Mouse (Mus musculus) urinary bladder, postnatal 25 days (tissue): ENCODE results near the gene Cxcr2.
"Not testable (repeated sequence)": the region's sequence is repeated elsewhere in the genome, so short reads cannot be mapped to it uniquely, and the experiment has no call there.

Experiments
- DNase-seq: peaks from one replicate; pipeline ENCODE4 v3.0.0; 2022; ENCODE audit warnings: low spot score

Gene Cxcr2

DNA sequence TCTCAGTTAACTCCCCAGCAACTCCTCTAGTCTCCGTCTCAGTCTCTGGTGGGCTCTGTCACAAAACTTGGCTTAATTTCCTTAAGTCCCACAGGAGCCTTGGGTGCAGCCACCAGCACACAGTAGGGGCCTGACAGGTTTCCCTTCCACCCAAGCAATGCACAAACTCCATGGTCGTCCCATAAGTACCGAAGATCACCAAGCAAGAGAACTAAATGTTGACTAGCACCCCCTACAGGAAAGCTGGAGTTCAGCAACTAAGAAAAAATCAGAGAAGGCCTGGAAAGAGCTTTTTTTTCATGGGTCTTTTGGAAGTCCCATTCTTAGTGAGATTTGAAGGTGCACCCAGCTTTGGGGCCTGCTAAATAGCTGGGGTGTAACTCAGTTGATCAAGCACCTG is 14.4 kb upstream of the Cxcr2 start:
- no peak for DNase-seq

DNA sequence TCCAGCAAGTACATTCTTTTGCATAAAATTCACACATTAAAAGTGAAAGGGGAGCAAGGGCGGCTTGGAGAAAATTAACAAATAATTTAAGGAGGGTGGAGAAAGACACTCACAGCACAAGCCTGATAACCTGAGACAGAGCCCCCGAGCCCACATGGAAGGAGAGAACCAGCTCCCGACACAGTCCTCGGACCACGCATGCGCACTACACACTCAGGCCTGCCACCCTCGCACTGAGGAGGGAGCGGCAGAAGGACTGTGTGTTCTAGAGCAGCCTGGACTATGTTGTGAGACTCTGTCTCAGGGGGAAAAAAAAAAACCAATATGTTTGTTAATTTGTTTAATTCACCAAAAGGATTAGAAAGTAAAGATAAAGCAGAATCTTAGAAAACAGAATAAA is 12.0 kb upstream of the Cxcr2 start:
- no peak for DNase-seq

- DNase-seq: no peak
Observed at GRCm38 (mm10) chr1:74149106-74149885, 4.5 kb upstream of the Cxcr2 start.

- DNase-seq: no peak
Observed at GRCm38 (mm10) chr1:74150101-74150500, 3.7 kb upstream of the Cxcr2 start.

- DNase-seq: no peak
Observed at GRCm38 (mm10) chr1:74151091-74151490, 2.7 kb upstream of the Cxcr2 start.

GRCm38 (mm10) chr1:74155435-74156012 is 1.7 kb downstream of the Cxcr2 start:
- DNase-seq: no peak

DNA sequence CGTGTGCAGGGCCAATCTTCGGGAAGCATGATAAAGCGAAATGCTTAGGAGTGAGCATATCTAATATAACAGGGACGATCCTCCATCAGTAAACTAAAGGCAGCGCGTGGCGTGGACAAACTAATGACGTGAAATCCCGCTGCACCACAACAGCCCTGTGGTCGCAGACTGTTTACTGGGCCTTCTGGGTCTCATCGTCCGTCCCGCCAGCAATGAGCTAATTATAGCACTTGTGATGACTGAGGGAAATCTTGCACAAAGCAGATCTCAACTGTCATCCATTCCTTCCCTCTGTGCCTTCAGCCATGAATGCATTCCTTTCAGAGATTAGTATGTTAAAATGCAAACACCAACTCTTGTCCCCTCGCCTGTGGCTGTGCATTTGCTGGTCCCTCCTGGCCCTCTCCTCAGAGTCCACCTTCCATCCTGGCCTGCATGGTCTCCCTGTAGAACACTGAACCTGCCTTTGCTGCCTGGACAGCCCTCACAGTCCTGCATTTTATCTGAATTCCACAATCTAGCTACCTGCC is 2.7 kb downstream of the Cxcr2 start:
- no peak for DNase-seq

- DNase-seq: not testable (repeated sequence)
Observed at GRCm38 (mm10) chr1:74159613-74160012, 5.8 kb downstream of the Cxcr2 start.

DNA sequence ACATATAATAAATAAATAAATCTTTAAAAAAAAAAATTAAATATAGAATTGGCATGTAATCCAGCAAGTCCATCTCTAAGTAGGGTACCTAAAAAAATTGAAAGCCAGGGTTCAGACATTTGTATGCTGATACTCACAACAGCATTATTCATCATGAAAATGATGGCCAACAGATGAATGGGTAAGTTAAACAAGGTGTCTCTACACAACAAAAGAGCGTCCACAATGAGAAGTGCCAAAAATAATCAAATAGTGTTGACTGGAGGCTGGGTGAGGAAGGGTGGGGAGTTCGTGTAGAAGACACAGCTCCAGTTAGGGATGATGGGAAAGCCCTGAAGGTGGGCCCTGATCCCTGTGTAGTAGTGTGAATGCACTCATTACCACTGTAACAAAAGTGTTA is 6.2 kb downstream of the Cxcr2 start:
- no peak for DNase-seq

DNA sequence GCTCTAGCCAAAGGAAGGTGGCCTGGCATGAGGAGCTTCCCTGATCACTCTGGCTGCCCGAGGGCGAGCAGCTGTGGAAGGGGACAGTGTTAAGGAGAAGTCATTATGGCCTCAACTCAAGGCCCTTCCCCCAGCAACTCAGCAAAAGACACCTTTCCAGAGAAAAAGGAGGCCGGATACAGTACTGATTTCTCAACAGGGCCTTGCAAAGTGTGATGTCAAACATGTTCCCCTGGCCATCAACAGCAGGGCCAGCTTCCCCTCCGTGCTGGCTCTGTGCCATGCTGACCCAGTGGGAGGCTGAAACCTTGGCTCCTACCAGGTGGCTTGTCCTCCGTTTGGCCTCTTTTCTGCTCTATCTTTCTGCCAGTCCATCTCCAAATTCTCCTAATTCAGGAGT is 13.3 kb downstream of the Cxcr2 start:
- DNase-seq: no peak

GRCm38 (mm10) chr1:74169721-74170120 is 15.9 kb downstream of the Cxcr2 start:
- no peak for DNase-seq

GRCm38 (mm10) chr1:74172722-74173121 is 18.9 kb downstream of the Cxcr2 start:
- DNase-seq: no peak

- no peak for DNase-seq
Observed at GRCm38 (mm10) chr1:74175731-74176130, 21.9 kb downstream of the Cxcr2 start.

- DNase-seq: no peak
Observed at GRCm38 (mm10) chr1:74178618-74179017, 24.8 kb downstream of the Cxcr2 start.

DNA sequence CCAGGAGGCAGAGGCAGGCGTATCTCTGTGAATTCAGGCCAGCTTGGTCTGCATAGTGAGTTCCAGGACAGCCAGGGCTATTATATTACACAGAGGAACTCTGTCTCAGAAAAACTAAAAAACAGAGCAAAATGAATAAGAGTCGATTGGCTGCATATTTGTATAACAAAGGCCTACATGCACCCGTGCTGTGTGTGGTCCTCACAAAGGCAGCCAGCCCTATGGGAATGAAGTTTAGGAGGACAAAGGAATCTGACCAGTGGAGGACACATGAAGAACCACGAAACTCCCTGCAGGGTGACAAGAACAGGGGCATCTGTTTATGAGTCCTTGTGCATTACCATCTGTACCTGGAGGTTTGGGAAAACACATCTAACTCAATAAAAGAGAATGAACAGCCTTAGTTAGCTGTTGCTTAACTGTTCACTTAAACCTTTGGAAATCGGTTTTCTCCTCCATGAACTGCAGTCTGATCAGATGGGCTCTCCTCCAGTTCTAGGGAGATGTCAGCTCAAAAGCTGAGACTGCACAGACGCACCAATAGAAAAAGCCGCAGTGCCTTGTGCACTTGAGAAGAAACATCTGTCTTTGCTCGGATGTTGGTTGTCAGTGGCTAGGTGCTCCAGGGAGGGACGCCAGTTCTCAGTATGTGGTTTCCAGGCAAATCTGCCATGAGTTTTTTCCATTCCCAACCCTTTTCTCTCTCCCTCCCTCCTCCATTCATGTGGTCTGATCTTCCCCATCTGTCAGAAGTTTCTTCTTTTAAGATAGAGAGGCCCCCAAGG is 26.0 kb downstream of the Cxcr2 start:
- DNase-seq: no peak

DNA sequence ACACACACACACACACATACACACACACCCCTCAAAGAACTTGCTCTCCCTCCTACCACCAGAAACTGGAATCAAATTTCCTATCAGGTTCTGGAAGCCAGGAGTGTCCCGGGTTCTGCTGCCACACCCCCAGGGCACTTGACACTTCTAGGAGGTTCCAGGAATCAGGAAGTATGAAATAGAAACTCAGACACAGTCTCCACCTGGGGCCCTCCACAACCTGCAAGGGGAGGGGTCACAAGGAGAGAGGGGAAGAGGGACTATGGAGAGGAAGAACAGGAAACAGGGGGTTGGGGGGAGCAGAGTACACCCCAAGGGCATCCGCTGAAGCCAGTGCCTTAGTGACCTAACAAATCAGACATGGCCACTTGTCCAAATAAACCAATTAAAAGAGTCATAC is 27.7 kb downstream of the Cxcr2 start:
- no peak for DNase-seq

- no peak for DNase-seq
Observed at GRCm38 (mm10) chr1:74183006-74183405, 29.2 kb downstream of the Cxcr2 start.

DNA sequence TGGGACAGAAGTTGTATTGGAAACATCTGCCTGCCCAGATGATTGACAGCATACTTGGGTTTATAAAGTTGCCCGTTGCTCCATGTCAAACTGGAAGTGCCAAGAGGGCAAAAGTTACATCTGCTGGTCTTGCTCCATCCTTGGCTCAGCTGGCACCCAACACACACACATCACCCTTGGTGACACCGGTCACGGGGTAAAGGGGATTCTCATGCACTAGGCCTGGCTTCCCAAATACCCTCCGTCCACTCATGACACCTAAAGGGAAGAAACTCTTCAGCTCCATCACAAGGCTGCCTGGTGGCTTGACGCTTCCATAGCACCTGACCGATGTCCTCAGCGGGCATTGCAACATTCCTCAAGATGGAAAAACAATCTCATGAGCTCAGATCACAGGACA is 36.7 kb downstream of the Cxcr2 start:
- DNase-seq: no peak

DNA sequence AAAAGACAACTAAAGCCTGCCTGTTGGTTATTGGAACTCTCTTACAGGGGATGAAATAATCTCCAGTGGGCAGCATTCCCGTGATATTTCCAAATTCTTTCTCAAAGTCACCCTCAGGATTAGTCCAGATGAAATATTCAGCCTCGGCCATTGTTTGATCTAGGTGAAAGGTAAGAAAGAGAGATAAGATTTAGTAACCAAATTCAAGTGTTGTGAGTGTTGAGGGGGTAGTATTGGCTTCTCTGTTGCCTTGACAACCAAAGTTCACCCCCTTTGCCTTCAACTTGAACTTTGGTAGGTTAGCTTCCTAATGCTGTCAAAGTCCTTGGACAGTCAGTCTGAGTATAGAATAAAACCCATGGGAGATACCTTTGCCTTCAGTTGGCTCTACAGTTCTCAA is 38.9 kb downstream of the Cxcr2 start:
- DNase-seq: no peak

GRCm38 (mm10) chr1:74194445-74194844 is 40.7 kb downstream of the Cxcr2 start, which contains the start of gene Cxcr1:
Cxcr1 (minus strand) TSS chr1:74194631.
- no peak for DNase-seq

DNA sequence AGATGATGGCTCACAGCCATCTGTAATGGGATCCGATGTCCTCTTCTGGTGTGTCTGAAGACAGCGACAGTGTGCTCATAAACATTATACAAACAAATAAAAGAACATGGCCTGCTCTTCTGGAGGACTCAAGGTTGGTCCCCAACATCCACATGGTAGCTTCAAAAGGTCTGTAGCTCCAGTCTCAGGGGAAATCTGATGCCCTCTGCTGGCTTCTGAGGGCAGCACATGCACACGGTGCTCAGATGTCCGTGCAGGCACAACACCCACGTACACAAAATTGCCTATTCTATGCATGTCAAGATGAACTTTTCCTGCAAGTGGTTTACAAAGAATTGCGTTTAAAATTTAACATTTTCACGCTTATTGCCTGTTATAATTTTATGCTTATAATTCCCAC is 42.2 kb downstream of the Cxcr2 start:
- DNase-seq: no peak

- no peak for DNase-seq
Observed at GRCm38 (mm10) chr1:74196621-74197419, 43.0 kb downstream of the Cxcr2 start.
